Mouse (Mus musculus) neural tube, embryonic 13.5 days (tissue): ENCODE results near the gene Josd1. TPM values are rescaled to one million over a fixed set of nuclear protein-coding genes. Genes with fewer than 3 reads are reported as not detected.

ENCODE experiments used
- ATAC-seq: fragments of 200-750 bp; cut with Nextera tagmentation; 2 replicates; pipeline ENCODE4 v1.8.0; 2017; ENCODE audit warnings: low read depth, mild to moderate bottlenecking, moderate TSS enrichment, moderate library complexity
- H3K27ac ChIP-seq: fragments of 300-500 bp; sonication (generic); replicated peaks from 2 replicates; pipeline ENCODE4 v1.5.1; 2015; ENCODE audit warnings: moderate library complexity, mild to moderate bottlenecking, inconsistent platforms
- H3K27me3 ChIP-seq: fragments of 300-500 bp; sonication (generic); 2 replicates; pipeline ENCODE4 v1.6.1; 2015; ENCODE audit warnings: mild to moderate bottlenecking, inconsistent platforms
- H3K36me3 ChIP-seq: fragments of 300-500 bp; sonication (generic); 2 replicates; pipeline ENCODE4 v1.6.1; 2015; ENCODE audit warnings: mild to moderate bottlenecking, inconsistent platforms
- H3K4me1 ChIP-seq: fragments of 300-500 bp; sonication (generic); replicated peaks from 2 replicates; pipeline ENCODE4 v1.6.1; 2015; ENCODE audit warnings: inconsistent platforms
- H3K4me2 ChIP-seq: fragments of 300-500 bp; sonication (generic); 2 replicates; pipeline ENCODE4 v1.6.1; 2015; ENCODE audit warnings: inconsistent platforms, mild to moderate bottlenecking, moderate library complexity
- H3K4me3 ChIP-seq: fragments of 300-500 bp; sonication (generic); 2 replicates; pipeline ENCODE4 v1.5.1; 2015; ENCODE audit warnings: mild to moderate bottlenecking, inconsistent platforms
- H3K9ac ChIP-seq: fragments of 300-500 bp; sonication (generic); 2 replicates; pipeline ENCODE4 v1.6.1; 2015; ENCODE audit warnings: moderate library complexity, mild to moderate bottlenecking, inconsistent platforms
- H3K9me3 ChIP-seq: fragments of 300-500 bp; sonication (generic); 2 replicates; pipeline ENCODE4 v1.6.1; 2016; ENCODE audit warnings: inconsistent platforms
- WGBS: fragments of 180-500 bp; shearing (Covaris S2); methylation state at CpG from one replicate; pipeline ENCODE4 v1.1.7; 2015; 5-methylcytosine and 5-hydroxymethylcytosine counted together
- polyA plus RNA-seq: library from polyadenylated mRNA; unstranded; fragments of >200 nt; fragmentation: Nextera tagmentation; extraction: Ambion mirVana; gene quantifications from 2 replicates; pipeline ENCODE4 v1.2.1, GENCODE M21; 2015

Josd1 gene
- polyA plus RNA-seq, 1 experiment from 2014 or later: 20.9 TPM

- H3K4me2 ChIP-seq: no peak overlapping the region
- no peak overlapping the region for H3K27ac ChIP-seq
- ATAC-seq: no peak
- H3K4me3 ChIP-seq: no peak overlapping the region
- no peak overlapping the region for H3K9ac ChIP-seq
- H3K27me3 ChIP-seq: no peaks in the 10 kb centered on the region
- H3K4me1 ChIP-seq: no peaks in the 10 kb centered on the region
- H3K36me3 ChIP-seq: peaks cover 58% of the 10 kb centered on the region
- no peaks in the 10 kb centered on the region for H3K9me3 ChIP-seq
Measured at GRCm38 (mm10) chr15:79650569-79650968, 37.1 kb downstream of the Josd1 start.

GRCm38 (mm10) chr15:79648130-79648529 lies 39.6 kb downstream of the Josd1 start:
- H3K4me2 ChIP-seq: no peak overlapping the region
- no peak overlapping the region for H3K9ac ChIP-seq
- 89% methylated on average over 12 of the region's 12 CpGs for WGBS
- H3K27ac ChIP-seq: no peak overlapping the region
- no peak for ATAC-seq
- no peaks in the 10 kb centered on the region for H3K4me1 ChIP-seq
- H3K4me3 ChIP-seq: no peak overlapping the region
- H3K36me3 ChIP-seq: peaks cover 74% of the 10 kb centered on the region
- no peaks in the 10 kb centered on the region for H3K27me3 ChIP-seq
- H3K9me3 ChIP-seq: no peaks in the 10 kb centered on the region

GRCm38 (mm10) chr15:79645483-79645882 lies 42.2 kb downstream of the Josd1 start:
- Histone ChIP-seq H3K9ac (no peak overlapping the region), H3K27ac (no peak overlapping the region), H3K27me3 (no peaks in the 10 kb centered on the region), H3K4me2 (no peak overlapping the region), H3K9me3 (no peaks in the 10 kb centered on the region), H3K4me1 (no peaks in the 10 kb centered on the region), H3K36me3 (peaks cover 86% of the 10 kb centered on the region), H3K4me3 (no peak overlapping the region)
- ATAC-seq: no peak
- WGBS: 86% methylated on average over 2 of the region's 2 CpGs

DNA sequence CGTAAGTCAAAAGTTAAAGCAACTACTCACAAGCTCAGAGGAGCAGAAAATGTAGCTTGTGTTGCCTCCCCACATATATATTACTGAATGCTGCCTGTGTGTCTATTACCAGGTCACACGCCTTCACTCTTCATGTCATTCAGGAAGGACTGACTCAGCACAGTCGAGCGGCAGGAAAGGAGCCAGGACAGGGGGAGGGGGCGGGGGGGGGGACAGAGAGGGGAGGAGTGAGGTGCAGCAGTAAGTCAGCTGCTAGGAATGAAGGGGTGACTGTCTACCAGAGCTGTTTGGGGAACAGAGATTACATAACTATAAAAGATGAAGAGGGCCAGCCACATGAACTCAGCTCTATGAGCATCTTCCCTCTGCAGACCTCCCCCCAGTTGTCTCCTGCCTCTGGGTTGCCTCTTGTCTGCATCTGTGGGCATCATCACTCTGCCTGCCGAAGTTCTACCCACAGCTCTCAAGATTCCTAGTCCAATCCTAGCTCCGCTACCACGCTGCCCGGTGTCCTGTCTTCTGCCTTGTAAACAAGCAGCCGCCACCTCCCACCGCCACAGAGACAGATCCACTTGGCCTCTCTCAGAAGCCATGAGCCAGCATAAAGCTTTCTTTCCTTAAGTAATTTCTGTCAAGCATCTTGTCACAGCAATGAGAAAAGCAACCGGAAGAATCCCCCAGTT lies 46.4 kb downstream of the Josd1 start:
- H3K27me3 ChIP-seq: no peaks in the 10 kb centered on the region
- H3K4me2 ChIP-seq: no peak overlapping the region
- H3K36me3 ChIP-seq: peaks cover 81% of the 10 kb centered on the region
- no peaks in the 10 kb centered on the region for H3K4me1 ChIP-seq
- no peak overlapping the region for H3K9ac ChIP-seq
- H3K9me3 ChIP-seq: no peaks in the 10 kb centered on the region
- 81% methylated on average over 11 of the region's 12 CpGs for WGBS
- H3K27ac ChIP-seq: no peak overlapping the region
- no peak overlapping the region for H3K4me3 ChIP-seq
- no peak for ATAC-seq

GRCm38 (mm10) chr15:79630471-79630870 lies 57.2 kb downstream of the Josd1 start:
- Histone ChIP-seq H3K9me3 (no peaks in the 10 kb centered on the region), H3K9ac (no peak overlapping the region), H3K4me2 (no peak overlapping the region), H3K27ac (no peak overlapping the region), H3K4me3 (no peak overlapping the region), H3K27me3 (no peaks in the 10 kb centered on the region), H3K4me1 (no peaks in the 10 kb centered on the region), H3K36me3 (peaks cover 95% of the 10 kb centered on the region)
- 83% methylated on average over 2 of the region's 2 CpGs for whole genome bisulfite sequencing
- no peak for ATAC-seq

Other genes with a start within 250 kb of the Josd1 start
- gene Csnk1e, start 232.4 kb downstream of the Josd1 start, polyA plus RNA-seq: 275 and 281 TPM in 2 replicates
- gene Kcnj4, start 182.7 kb downstream of the Josd1 start, polyA plus RNA-seq: not detected in 2 replicates
- gene Kdelr3, start 171.5 kb downstream of the Josd1 start, polyA plus RNA-seq: 16.6 and 23.6 TPM in 2 replicates
- 52.5 and 57.8 TPM in 2 replicates for gene Ddx17, start 141.2 kb downstream of the Josd1 start, polyA plus RNA-seq
- 1.1 and 1.2 TPM in 2 replicates for gene Dmc1, start 82.8 kb downstream of the Josd1 start, polyA plus RNA-seq
- gene Fam227a, start 29.0 kb downstream of the Josd1 start, polyA plus RNA-seq: 5.3 and 6.2 TPM in 2 replicates
- 82.6 and 85.6 TPM in 2 replicates for gene Cby1, start 28.7 kb downstream of the Josd1 start, polyA plus RNA-seq
- gene Tomm22, start 17.1 kb downstream of the Josd1 start, polyA plus RNA-seq: 263 and 294 TPM in 2 replicates
- 38.1 and 40.9 TPM in 2 replicates for gene Gtpbp1, start 2.9 kb upstream of the Josd1 start, polyA plus RNA-seq
- gene Sun2, start 54.6 kb upstream of the Josd1 start, polyA plus RNA-seq: 6.9 and 11.1 TPM in 2 replicates
- gene Dnal4, start 89.9 kb upstream of the Josd1 start, polyA plus RNA-seq: 69.7 and 72.1 TPM in 2 replicates
- 19.9 and 22.1 TPM in 2 replicates for gene Nptxr, start 116.8 kb upstream of the Josd1 start, polyA plus RNA-seq
- 0.90 TPM in 1 of 2 replicates, not detected in the other for gene Npcd, start 146.3 kb upstream of the Josd1 start, polyA plus RNA-seq
- gene Cbx6, start 146.8 kb upstream of the Josd1 start, polyA plus RNA-seq: 39.8 and 42.0 TPM in 2 replicates
- 4.6 and 5.2 TPM in 2 replicates for gene Apobec3, start 203.7 kb upstream of the Josd1 start, polyA plus RNA-seq